Mouse (Mus musculus) hindbrain, embryonic 16.5 days (tissue): Measurements from ENCODE around the gene Gpx4. TPM values are rescaled to one million over a fixed set of nuclear protein-coding genes. Genes with fewer than 3 reads are reported as not detected.

Source experiments
- ATAC-seq: fragments of 200-750 bp; cut with Nextera tagmentation; 2 replicates; pipeline ENCODE4 v1.8.0; 2017; ENCODE audit warnings: moderate TSS enrichment, moderate library complexity
- H3K27ac ChIP-seq: fragments of 300-500 bp; sonication (generic); 2 replicates; pipeline ENCODE4 v1.5.1; 2014; ENCODE audit warnings: low read depth, mild to moderate bottlenecking, control low read depth, low read length, moderate library complexity
- H3K27me3 ChIP-seq: fragments of 300-500 bp; sonication (generic); replicated peaks from 2 replicates; pipeline ENCODE4 v1.6.1; 2014; ENCODE audit warnings: low read length; ENCODE audit not compliant: control insufficient read depth, insufficient read depth
- H3K36me3 ChIP-seq: fragments of 300-500 bp; sonication (generic); 2 replicates; pipeline ENCODE4 v1.6.1; 2014; ENCODE audit warnings: mild to moderate bottlenecking, low read length, moderate library complexity, mixed read lengths; ENCODE audit not compliant: control insufficient read depth, insufficient read depth
- H3K4me1 ChIP-seq: fragments of 300-500 bp; sonication (generic); 2 replicates; pipeline ENCODE4 v1.6.1; 2014; ENCODE audit warnings: low read depth, low read length; ENCODE audit not compliant: control insufficient read depth, insufficient read depth
- H3K4me2 ChIP-seq: fragments of 300-500 bp; sonication (generic); 2 replicates; pipeline ENCODE4 v1.6.1; 2014; ENCODE audit warnings: mild to moderate bottlenecking, low read length, control low read depth, moderate library complexity
- H3K4me3 ChIP-seq: fragments of 300-500 bp; sonication (generic); 2 replicates; pipeline ENCODE4 v1.5.1; 2014; ENCODE audit warnings: mild to moderate bottlenecking, low read length, control low read depth, moderate library complexity
- H3K9ac ChIP-seq: fragments of 300-500 bp; sonication (generic); 2 replicates; pipeline ENCODE4 v1.6.1; 2014; ENCODE audit warnings: low read depth, mild to moderate bottlenecking, control low read depth, low read length, moderate library complexity
- H3K9me3 ChIP-seq: fragments of 300-500 bp; sonication (generic); 2 replicates; pipeline ENCODE4 v1.6.1; 2014; ENCODE audit warnings: mild to moderate bottlenecking, low read length, moderate library complexity; ENCODE audit not compliant: control insufficient read depth
- WGBS: fragments of 180-500 bp; shearing (Covaris S2); extraction: QIAGEN DNeasy Blood & Tissue Kit; methylation state at CpG from one replicate; pipeline ENCODE4 v1.1.7; 2014; 5-methylcytosine and 5-hydroxymethylcytosine counted together
- polyA plus RNA-seq: library from polyadenylated mRNA; unstranded; fragments of >200 nt; fragmentation: Nextera tagmentation; extraction: Ambion mirVana; gene quantifications from 2 replicates; pipeline ENCODE4 v1.2.1, GENCODE M21; 2015

The Gpx4 gene
- polyA plus RNA-seq, 1 experiment from 2014 or later: 643 TPM

- Histone ChIP-seq H3K4me3 (no peak overlapping the region), H3K27me3 (peaks cover 17% of the 10 kb centered on the region), H3K27ac (no peak overlapping the region), H3K9ac (no peak overlapping the region), H3K9me3 (no peaks in the 10 kb centered on the region), H3K4me2 (no peak overlapping the region), H3K4me1 (no peaks in the 10 kb centered on the region), H3K36me3 (no peaks in the 10 kb centered on the region)
- WGBS: 86% methylated on average over 18 of the region's 18 CpGs
- ATAC-seq: no peak
Measured at GRCm38 (mm10) chr10:80020603-80021319, 26.2 kb upstream of the Gpx4 start.

GRCm38 (mm10) chr10:80021320-80021641, 25.7 kb upstream of the Gpx4 start:
- no peak overlapping the region for H3K9ac ChIP-seq
- H3K4me2 ChIP-seq: no peak overlapping the region
- no peaks in the 10 kb centered on the region for H3K9me3 ChIP-seq
- no peak for ATAC-seq
- H3K36me3 ChIP-seq: no peaks in the 10 kb centered on the region
- H3K27ac ChIP-seq: no peak overlapping the region
- 89% methylated on average over 13 of the region's 13 CpGs for WGBS
- no peak overlapping the region for H3K4me3 ChIP-seq
- H3K27me3 ChIP-seq: peaks cover 17% of the 10 kb centered on the region
- no peaks in the 10 kb centered on the region for H3K4me1 ChIP-seq

- Histone ChIP-seq H3K9ac (no peak overlapping the region), H3K27ac (no peak overlapping the region), H3K9me3 (no peaks in the 10 kb centered on the region), H3K4me3 (no peak overlapping the region), H3K4me1 (no peaks in the 10 kb centered on the region), H3K36me3 (no peaks in the 10 kb centered on the region), H3K4me2 (no peak overlapping the region), H3K27me3 (peaks cover 17% of the 10 kb centered on the region)
- 92% methylated on average over 12 of the region's 12 CpGs for WGBS
- no peak for ATAC-seq
Measured at GRCm38 (mm10) chr10:80022164-80022563, 24.8 kb upstream of the Gpx4 start.

- Histone ChIP-seq H3K27ac (no peak overlapping the region), H3K9ac (no peak overlapping the region), H3K27me3 (peaks cover 17% of the 10 kb centered on the region), H3K36me3 (no peaks in the 10 kb centered on the region), H3K9me3 (no peaks in the 10 kb centered on the region), H3K4me2 (no peak overlapping the region), H3K4me3 (no peak overlapping the region), H3K4me1 (no peaks in the 10 kb centered on the region)
- WGBS: 93% methylated on average over 8 of the region's 8 CpGs
- no peak for ATAC-seq
Measured at GRCm38 (mm10) chr10:80022806-80023205, 24.2 kb upstream of the Gpx4 start.

GRCm38 (mm10) chr10:80023758-80024157, 23.2 kb upstream of the Gpx4 start:
- Histone ChIP-seq H3K36me3 (no peaks in the 10 kb centered on the region), H3K4me3 (no peak overlapping the region), H3K4me1 (no peaks in the 10 kb centered on the region), H3K4me2 (no peak overlapping the region), H3K27ac (no peak overlapping the region), H3K9me3 (no peaks in the 10 kb centered on the region), H3K27me3 (peaks cover 16% of the 10 kb centered on the region), H3K9ac (no peak overlapping the region)
- WGBS: 88% methylated on average over 5 of the region's 5 CpGs
- ATAC-seq: no peak

- H3K4me2 ChIP-seq: no peak overlapping the region
- H3K27ac ChIP-seq: no peak overlapping the region
- H3K27me3 ChIP-seq: peaks cover 9% of the 10 kb centered on the region
- no peak overlapping the region for H3K4me3 ChIP-seq
- H3K9me3 ChIP-seq: no peaks in the 10 kb centered on the region
- no peak overlapping the region for H3K9ac ChIP-seq
- H3K4me1 ChIP-seq: no peaks in the 10 kb centered on the region
- ATAC-seq: no peak
- WGBS: 74% methylated on average over 15 of the region's 15 CpGs
- no peaks in the 10 kb centered on the region for H3K36me3 ChIP-seq
Measured at GRCm38 (mm10) chr10:80024229-80025043, 22.5 kb upstream of the Gpx4 start.

- no peak overlapping the region for H3K27ac ChIP-seq
- H3K9me3 ChIP-seq: no peaks in the 10 kb centered on the region
- no peak for ATAC-seq
- H3K36me3 ChIP-seq: no peaks in the 10 kb centered on the region
- H3K9ac ChIP-seq: no peak overlapping the region
- H3K27me3 ChIP-seq: peaks cover 4% of the 10 kb centered on the region; the same call in 1 of the 2 replicates
- no peak overlapping the region for H3K4me3 ChIP-seq
- no peaks in the 10 kb centered on the region for H3K4me1 ChIP-seq
- H3K4me2 ChIP-seq: no peak overlapping the region
- WGBS: 60% methylated on average over 4 of the region's 4 CpGs
Measured at GRCm38 (mm10) chr10:80025044-80025347, 22.0 kb upstream of the Gpx4 start.

GRCm38 (mm10) chr10:80025463-80025862, 21.5 kb upstream of the Gpx4 start:
- Histone ChIP-seq H3K27ac (no peak overlapping the region), H3K4me1 (no peaks in the 10 kb centered on the region), H3K4me2 (no peak overlapping the region), H3K9ac (no peak overlapping the region), H3K4me3 (no peak overlapping the region), H3K36me3 (no peaks in the 10 kb centered on the region), H3K27me3 (no peaks in the 10 kb centered on the region), H3K9me3 (no peaks in the 10 kb centered on the region)
- WGBS: 76% methylated on average over 10 of the region's 10 CpGs
- ATAC-seq: no peak

GRCm38 (mm10) chr10:80025889-80026288, 21.1 kb upstream of the Gpx4 start:
- no peak overlapping the region for H3K4me3 ChIP-seq
- no peak for ATAC-seq
- H3K4me2 ChIP-seq: no peak overlapping the region
- no peak overlapping the region for H3K27ac ChIP-seq
- H3K27me3 ChIP-seq: no peaks in the 10 kb centered on the region
- 62% methylated on average over 12 of the region's 12 CpGs for WGBS
- no peaks in the 10 kb centered on the region for H3K4me1 ChIP-seq
- no peaks in the 10 kb centered on the region for H3K9me3 ChIP-seq
- H3K9ac ChIP-seq: no peak overlapping the region
- no peaks in the 10 kb centered on the region for H3K36me3 ChIP-seq
